Mouse (Mus musculus) heart, embryonic 12.5 days (tissue): ENCODE data around the gene Ppm1g. TPM values are rescaled to one million over a fixed set of nuclear protein-coding genes. Genes with fewer than 3 reads are reported as not detected.
A peak's percentile ranks its signal among the peaks of the same experiment; 100 is the strongest.

Experiments
- ATAC-seq: fragments of 200-750 bp; cut with Nextera tagmentation; 2 replicates; pipeline ENCODE4 v1.8.0; 2017; ENCODE audit warnings: moderate TSS enrichment, moderate library complexity; ENCODE audit not compliant: insufficient number of reproducible peaks, low FRiP score
- H3K27ac ChIP-seq: fragments of 300-500 bp; sonication (generic); 2 replicates; pipeline ENCODE4 v1.5.1; 2016; ENCODE audit warnings: mild to moderate bottlenecking, moderate library complexity; ENCODE audit not compliant: poor library complexity, severe bottlenecking
- H3K27me3 ChIP-seq: fragments of 300-500 bp; sonication (generic); replicated peaks from 2 replicates; pipeline ENCODE4 v1.6.1; 2016; ENCODE audit warnings: mild to moderate bottlenecking, moderate library complexity
- H3K36me3 ChIP-seq: fragments of 300-500 bp; sonication (generic); 2 replicates; pipeline ENCODE4 v1.6.1; 2016; ENCODE audit warnings: mild to moderate bottlenecking, moderate library complexity
- H3K4me1 ChIP-seq: fragments of 300-500 bp; sonication (generic); replicated peaks from 2 replicates; pipeline ENCODE4 v1.6.1; 2016; ENCODE audit warnings: mild to moderate bottlenecking
- H3K4me2 ChIP-seq: fragments of 300-500 bp; sonication (generic); 2 replicates; pipeline ENCODE4 v1.6.1; 2016; ENCODE audit warnings: mild to moderate bottlenecking, moderate library complexity
- H3K4me3 ChIP-seq: fragments of 300-500 bp; sonication (generic); 2 replicates; pipeline ENCODE4 v1.5.1; 2016; ENCODE audit warnings: mild to moderate bottlenecking
- H3K9ac ChIP-seq: fragments of 300-500 bp; sonication (generic); 2 replicates; pipeline ENCODE4 v1.6.1; 2016; ENCODE audit warnings: mild to moderate bottlenecking, moderate library complexity
- H3K9me3 ChIP-seq: fragments of 300-500 bp; sonication (generic); replicated peaks from 2 replicates; pipeline ENCODE4 v1.6.1; 2016; ENCODE audit warnings: mild to moderate bottlenecking, moderate library complexity
- WGBS: fragments of 180-500 bp; shearing (Covaris S2); methylation state at CpG from one replicate; pipeline ENCODE4 v1.1.7; 2016; 5-methylcytosine and 5-hydroxymethylcytosine counted together
- polyA plus RNA-seq: library from polyadenylated mRNA; unstranded; fragments of >200 nt; fragmentation: Nextera tagmentation; extraction: Ambion mirVana; gene quantifications from 2 replicates; pipeline ENCODE4 v1.2.1, GENCODE M21; 2016

The Ppm1g gene
- polyA plus RNA-seq, 1 experiment from 2014 or later = 112 TPM

- 83% methylated on average over 5 of the region's 5 CpGs for WGBS
- no peak overlapping the region for H3K27ac ChIP-seq
- H3K9ac ChIP-seq = no peak overlapping the region
- peaks cover 5% of the 10 kb centered on the region for H3K9me3 ChIP-seq
- peaks cover 74% of the 10 kb centered on the region for H3K36me3 ChIP-seq
- ATAC-seq = no peak
- H3K27me3 ChIP-seq = no peaks in the 10 kb centered on the region
- H3K4me1 ChIP-seq = peaks cover 27% of the 10 kb centered on the region
- no peak overlapping the region for H3K4me2 ChIP-seq
- H3K4me3 ChIP-seq = no peak overlapping the region
Observed at GRCm38 (mm10) chr5:31198616-31199320, 21.7 kb downstream of the Ppm1g start.

GRCm38 (mm10) chr5:31198170-31198569, 22.3 kb downstream of the Ppm1g start:
- Histone ChIP-seq H3K4me2 (no peak overlapping the region), H3K9ac (no peak overlapping the region), H3K27ac (no peak overlapping the region), H3K4me1 (peaks cover 27% of the 10 kb centered on the region), H3K4me3 (no peak overlapping the region), H3K27me3 (no peaks in the 10 kb centered on the region), H3K9me3 (peaks cover 5% of the 10 kb centered on the region), H3K36me3 (peaks cover 68% of the 10 kb centered on the region)
- ATAC-seq = no peak
- WGBS = 81% methylated on average over 9 of the region's 9 CpGs

- H3K4me2 ChIP-seq = no peak overlapping the region
- peaks cover 5% of the 10 kb centered on the region for H3K9me3 ChIP-seq
- H3K27ac ChIP-seq = no peak overlapping the region
- ATAC-seq = no peak
- WGBS = 94% methylated on average over 12 of the region's 12 CpGs
- no peak overlapping the region for H3K4me3 ChIP-seq
- H3K9ac ChIP-seq = no peak overlapping the region
- H3K36me3 ChIP-seq = peaks cover 62% of the 10 kb centered on the region
- H3K4me1 ChIP-seq = peaks cover 23% of the 10 kb centered on the region
- no peaks in the 10 kb centered on the region for H3K27me3 ChIP-seq
Observed at GRCm38 (mm10) chr5:31197072-31197471, 23.4 kb downstream of the Ppm1g start.

GRCm38 (mm10) chr5:31196207-31196606, 24.3 kb downstream of the Ppm1g start:
- H3K4me2 ChIP-seq = no peak overlapping the region
- ATAC-seq = no peak
- no peak overlapping the region for H3K4me3 ChIP-seq
- H3K9me3 ChIP-seq = peaks cover 5% of the 10 kb centered on the region
- H3K9ac ChIP-seq = no peak overlapping the region
- peaks cover 28% of the 10 kb centered on the region for H3K4me1 ChIP-seq
- WGBS = 92% methylated on average over 10 of the region's 10 CpGs
- H3K27ac ChIP-seq = no peak overlapping the region
- H3K36me3 ChIP-seq = peaks cover 65% of the 10 kb centered on the region
- H3K27me3 ChIP-seq = no peaks in the 10 kb centered on the region

GRCm38 (mm10) chr5:31195671-31196070, 24.8 kb downstream of the Ppm1g start:
- Histone ChIP-seq H3K9ac (no peak overlapping the region), H3K27me3 (no peaks in the 10 kb centered on the region), H3K9me3 (peaks cover 5% of the 10 kb centered on the region), H3K4me2 (no peak overlapping the region), H3K36me3 (peaks cover 69% of the 10 kb centered on the region), H3K4me3 (no peak overlapping the region), H3K4me1 (peaks cover 26% of the 10 kb centered on the region), H3K27ac (no peak overlapping the region)
- WGBS = 90% methylated on average over 4 of the region's 4 CpGs
- no peak for ATAC-seq

GRCm38 (mm10) chr5:31194486-31195485, 25.7 kb downstream of the Ppm1g start:
- H3K9me3 ChIP-seq = no peaks in the 10 kb centered on the region
- H3K36me3 ChIP-seq = peaks cover 69% of the 10 kb centered on the region
- H3K4me2 ChIP-seq = peak overlapping the region; percentile 84
- peak overlapping the region; percentile 92; the same call in 1 of the 2 replicates for H3K9ac ChIP-seq
- peaks cover 20% of the 10 kb centered on the region for H3K4me1 ChIP-seq
- ATAC-seq = no peak
- no peak overlapping the region for H3K27ac ChIP-seq
- peak overlapping the region; percentile 83; the same call in 1 of the 2 replicates for H3K4me3 ChIP-seq
- H3K27me3 ChIP-seq = no peaks in the 10 kb centered on the region
- WGBS = 89% methylated on average over 16 of the region's 16 CpGs

- ATAC-seq = no peak
- peaks cover 67% of the 10 kb centered on the region for H3K36me3 ChIP-seq
- WGBS = 11% methylated on average over 25 of the region's 25 CpGs
Observed at GRCm38 (mm10) chr5:31193631-31194281, 26.7 kb downstream of the Ppm1g start.

GRCm38 (mm10) chr5:31192939-31193630, 27.4 kb downstream of the Ppm1g start, which contains the start of the genes Snx17 and Eif2b4:
Snx17 (plus strand) TSS chr5:31193227.
Eif2b4 (minus strand) TSS chr5:31193430.
- Histone ChIP-seq H3K27me3 (no peaks in the 10 kb centered on the region), H3K27ac (peak within 1 kb of the TSS; percentile 87), H3K4me2 (peak within 1 kb of the TSS; percentile 84), H3K9ac (peak within 1 kb of the TSS; percentile 92), H3K36me3 (peaks cover 67% of the 10 kb centered on the region), H3K9me3 (no peaks in the 10 kb centered on the region), H3K4me3 (peak within 1 kb of the TSS; percentile 83), H3K4me1 (peaks cover 20% of the 10 kb centered on the region)
- peak; percentile 96 for ATAC-seq
- WGBS = under 1% methylated on average over 48 of the region's 48 CpGs

More at GRCm38 (mm10) chr5:31193631-31194281, 26.7 kb downstream of the Ppm1g start:
- Histone ChIP-seq H3K4me2 (peak overlapping the region; percentile 84), H3K4me3 (peak overlapping the region; percentile 83), H3K27me3 (no peaks in the 10 kb centered on the region), H3K4me1 (peaks cover 20% of the 10 kb centered on the region), H3K9ac (peak overlapping the region; percentile 92), H3K27ac (peak overlapping the region; percentile 87), H3K9me3 (no peaks in the 10 kb centered on the region)

- Histone ChIP-seq H3K36me3 (peaks cover 67% of the 10 kb centered on the region), H3K4me1 (peaks cover 20% of the 10 kb centered on the region), H3K27me3 (no peaks in the 10 kb centered on the region), H3K4me3 (peak overlapping the region; percentile 83), H3K4me2 (peak overlapping the region; percentile 84), H3K9ac (peak overlapping the region; percentile 77), H3K27ac (peak overlapping the region; percentile 76), H3K9me3 (no peaks in the 10 kb centered on the region)
- 13% methylated on average over 42 of the region's 42 CpGs for WGBS
- ATAC-seq = peak; percentile 74
Observed at GRCm38 (mm10) chr5:31192045-31192938, 28.2 kb downstream of the Ppm1g start.
